ENCODE assay signal across 28 mouse cellular contexts in genomic region chr2:59190186-59190585, GRCm38 (mm10). TPM values are rescaled to one million over a fixed set of nuclear protein-coding genes. Genes with fewer than 3 reads are reported as not detected.
DNase-seq lines count a peak whose midpoint lies in the region; ATAC-seq and TF ChIP-seq lines count a peak whose summit lies in the region.
"Had no signal": no experiment of that assay in that cellular context is flagged by ENCODE, and none has a peak within 500 bp of the region (broad histone marks: within the 10 kb centered on the region; RNA-seq: fewer than 3 reads in every experiment).

No protein-coding gene starts in this region.

- H3K4me1 ChIP-seq in cerebellum, adult 2 months (ENCODE audit: control insufficient read depth, insufficient read depth, low read length) = peaks cover 29% of the 10 kb centered on the region
- peaks cover 26 to 49% of the 10 kb centered on the region in 2 experiments for H3K4me1 ChIP-seq in heart, embryonic 14.5 days (ENCODE audit: control insufficient read depth in 2 of 2, insufficient read depth in 2 of 2, low read length in 2 of 2)
- peaks cover 26% of the 10 kb centered on the region for H3K4me1 ChIP-seq in hindbrain, embryonic 15.5 days (replicated peaks)
- H3K4me1 ChIP-seq in hindbrain, embryonic 13.5 days (replicated peaks) = peaks cover 26% of the 10 kb centered on the region
- no peaks in the 10 kb centered on the region for H3K4me1 ChIP-seq in kidney, postnatal 0 days (replicated peaks; ENCODE audit: insufficient read depth, low read length)
- H3K4me1 ChIP-seq: liver, embryonic 15.5 days had no signal

- no peak for TF ChIP-seq POLR2A in cerebellum, adult 2 months (IDR thresholded peaks at IDR 0.05; ENCODE audit: borderline replicate concordance, insufficient read depth, low read length)

- no peak for TF ChIP-seq CTCF in cerebellum, adult 2 months (IDR thresholded peaks at IDR 0.05; ENCODE audit: borderline replicate concordance, insufficient read depth, low read depth, low read length)
- TF ChIP-seq CTCF in kidney, postnatal 0 days (IDR thresholded peaks at IDR 0.05; ENCODE audit: low read depth) = no peak

- no peaks in the 10 kb centered on the region for H3K9me3 ChIP-seq in heart, embryonic 14.5 days (ENCODE audit: control insufficient read depth, low read length)
- H3K9me3 ChIP-seq in hindbrain, embryonic 15.5 days = no peaks in the 10 kb centered on the region
- no peaks in the 10 kb centered on the region for H3K9me3 ChIP-seq in hindbrain, embryonic 13.5 days
- H3K9me3 ChIP-seq in kidney, postnatal 0 days (replicated peaks; ENCODE audit: low read length) = no peaks in the 10 kb centered on the region
- H3K9me3 ChIP-seq: embryonic facial prominence, embryonic 12.5 days; limb, embryonic 12.5 days; liver, embryonic 15.5 days had no signal

- no peak overlapping the region for H3K4me3 ChIP-seq in cerebellum, adult 2 months (replicated peaks; ENCODE audit: insufficient read depth, low read depth, low read length)
- no peak overlapping the region for H3K4me3 ChIP-seq in heart, embryonic 14.5 days (ENCODE audit: control insufficient read depth in 1 of 2, insufficient read depth in 1 of 2, low read depth in 1 of 2, low read length in 2 of 2)
- H3K4me3 ChIP-seq in hindbrain, embryonic 15.5 days = no peak overlapping the region
- H3K4me3 ChIP-seq in hindbrain, embryonic 13.5 days = no peak overlapping the region
- no peak overlapping the region for H3K4me3 ChIP-seq in kidney, postnatal 0 days (replicated peaks; ENCODE audit: low read depth, low read length)
- H3K4me3 ChIP-seq: embryonic facial prominence, embryonic 12.5 days; left cerebral cortex, adult 2 months; limb, embryonic 12.5 days; liver, embryonic 15.5 days had no signal

- ATAC-seq in heart, embryonic 14.5 days (ENCODE audit: insufficient number of reproducible peaks, insufficient read depth, low FRiP score, low read depth) = no peak
- no peak for ATAC-seq in hindbrain, embryonic 15.5 days (ENCODE audit: low FRiP score, low read depth)
- ATAC-seq in hindbrain, embryonic 13.5 days (ENCODE audit: low FRiP score) = no peak
- ATAC-seq in kidney, postnatal 0 days (replicated peaks; ENCODE audit: low FRiP score, low read depth) = no peak
- ATAC-seq: activated CD4-positive, CD25-positive, alpha-beta regulatory T cell, adult 4 months; forebrain, embryonic 14.5 days; inflammation-experienced regulatory T-cells, adult 6 months had no signal

- no peak overlapping the region for H3K9ac ChIP-seq in heart, embryonic 14.5 days (ENCODE audit: low read length)
- H3K9ac ChIP-seq in hindbrain, embryonic 15.5 days = no peak overlapping the region
- H3K9ac ChIP-seq in hindbrain, embryonic 13.5 days = no peak overlapping the region
- no peak overlapping the region for H3K9ac ChIP-seq in kidney, postnatal 0 days (ENCODE audit: low read depth, low read length)
- H3K9ac ChIP-seq: embryonic facial prominence, embryonic 12.5 days; hindbrain, embryonic 14.5 days; limb, embryonic 12.5 days; liver, embryonic 15.5 days; lung, embryonic 14.5 days had no signal

- H3K4me2 ChIP-seq in heart, embryonic 14.5 days (ENCODE audit: low read length) = no peak overlapping the region
- no peak overlapping the region for H3K4me2 ChIP-seq in hindbrain, embryonic 15.5 days
- no peak overlapping the region for H3K4me2 ChIP-seq in hindbrain, embryonic 13.5 days
- no peak overlapping the region for H3K4me2 ChIP-seq in kidney, postnatal 0 days (ENCODE audit: low read length)
- H3K4me2 ChIP-seq: embryonic facial prominence, embryonic 12.5 days; hindbrain, embryonic 14.5 days; limb, embryonic 12.5 days; liver, embryonic 15.5 days; lung, embryonic 14.5 days had no signal

- peak overlapping the region; percentile 77 for H3K27ac ChIP-seq in cerebellum, adult 2 months (ENCODE audit: insufficient read depth, low read length)
- peak overlapping the region; percentile 39 to 47; a peak in 1 of 4 replicates for H3K27ac ChIP-seq in heart, embryonic 14.5 days (replicated peaks in 1 of 2; ENCODE audit: control insufficient read depth in 1 of 2, insufficient read depth in 1 of 2, low read depth in 2 of 2, low read length in 2 of 2)
- H3K27ac ChIP-seq in hindbrain, embryonic 15.5 days (replicated peaks) = 0 out of 2 replicates have a peak overlapping the region, but pooled peaks have one; percentile 22
- no peak overlapping the region for H3K27ac ChIP-seq in hindbrain, embryonic 13.5 days
- H3K27ac ChIP-seq in kidney, postnatal 0 days = peak overlapping the region; percentile 39; the same call in 1 of the 2 replicates
- H3K27ac ChIP-seq: embryonic facial prominence, embryonic 12.5 days; hindbrain, embryonic 14.5 days; left cerebral cortex, adult 2 months; limb, embryonic 12.5 days; liver, embryonic 15.5 days had no signal

- 49% methylated on average over 10 of the region's 10 CpGs for WGBS in cerebellum, adult 2 months
- WGBS in heart, embryonic 14.5 days = 79% methylated on average over 10 of the region's 10 CpGs
- WGBS in hindbrain, embryonic 15.5 days = 83% methylated on average over 10 of the region's 10 CpGs
- WGBS in hindbrain, embryonic 13.5 days = 86% methylated on average over 10 of the region's 10 CpGs
- 75% methylated on average over 10 of the region's 10 CpGs for WGBS in kidney, postnatal 0 days

- peak in 1 of 2 experiments; percentile 48 for DNase-seq in cerebellum, adult 2 months
- DNase-seq in cerebellum, postnatal 36 days = no peak
- DNase-seq in heart, postnatal 36 days = no peak
- DNase-seq in kidney, postnatal 0 days (ENCODE audit: low spot score) = no peak
- DNase-seq in kidney, postnatal 10 days = no peak
- DNase-seq: adrenal gland, adult 2 months; adrenal gland, postnatal 36 days; cerebellum, adult 8-10 months; cerebellum, postnatal 25 days; gastrocnemius, postnatal 14 days; lung, postnatal 14 days; midbrain, embryonic 14.5 days; thymus, adult 2 months; thymus, postnatal 36 days had no signal

- H3K36me3 ChIP-seq in heart, embryonic 14.5 days (ENCODE audit: control insufficient read depth, insufficient read depth, low read length) = peaks cover 14% of the 10 kb centered on the region
- H3K36me3 ChIP-seq in hindbrain, embryonic 15.5 days = no peaks in the 10 kb centered on the region
- peaks cover 10% of the 10 kb centered on the region for H3K36me3 ChIP-seq in hindbrain, embryonic 13.5 days
- 0 out of 2 replicates have a peak, but pooled peaks cover 6% of the 10 kb centered on the region for H3K36me3 ChIP-seq in kidney, postnatal 0 days (ENCODE audit: insufficient read depth, low read length)
- H3K36me3 ChIP-seq: embryonic facial prominence, embryonic 12.5 days; liver, embryonic 15.5 days had no signal

- intact Hi-C loops in heart, postnatal 36 days (cut with DNase I) = no loop called here

- no peaks in the 10 kb centered on the region for H3K27me3 ChIP-seq in cerebellum, adult 2 months (ENCODE audit: control insufficient read depth, insufficient read depth, low read length)
- H3K27me3 ChIP-seq in heart, embryonic 14.5 days (ENCODE audit: control insufficient read depth, insufficient read depth, low read length) = no peaks in the 10 kb centered on the region
- H3K27me3 ChIP-seq in hindbrain, embryonic 15.5 days = no peaks in the 10 kb centered on the region
- no peaks in the 10 kb centered on the region for H3K27me3 ChIP-seq in hindbrain, embryonic 13.5 days
- no peaks in the 10 kb centered on the region for H3K27me3 ChIP-seq in kidney, postnatal 0 days (ENCODE audit: insufficient read depth, low read length)
- H3K27me3 ChIP-seq: CH12.LX; embryonic facial prominence, embryonic 12.5 days; limb, embryonic 12.5 days; liver, embryonic 15.5 days had no signal

RNA-seq across cellular contexts. Expression of gene Pkp4, which starts 29.5 kb away (rescaled TPM):
- polyA plus RNA-seq in cerebellum, adult 2 months (2012; rRNA removed) = 200 and 203 TPM in 2 replicates
- 54.8 and 57.7 TPM in 2 replicates for polyA plus RNA-seq in heart, embryonic 14.5 days (2014; fragmentation: Nextera tagmentation; extraction: Ambion mirVana)
- total RNA-seq in heart, postnatal 36 days (2021) = 100 to 1,000 TPM; 146 to 197 TPM
- polyA plus RNA-seq in hindbrain, embryonic 15.5 days (2015; fragmentation: Nextera tagmentation; extraction: Ambion mirVana) = 24.7 and 26.4 TPM in 2 replicates
- polyA plus RNA-seq in hindbrain, embryonic 13.5 days (2015; fragmentation: Nextera tagmentation; extraction: Ambion mirVana) = 18.3 and 19.2 TPM in 2 replicates
- 20.2 and 24.1 TPM in 2 replicates for polyA plus RNA-seq in kidney, postnatal 0 days (2015; fragmentation: Nextera tagmentation; extraction: Ambion mirVana)
- total RNA-seq: CH12.LX had no signal

RNA-seq across cellular contexts. Expression of gene Ccdc148, which starts 29.7 kb away (rescaled TPM):
- polyA plus RNA-seq in cerebellum, adult 2 months (2012; rRNA removed) = 3.8 and 4.0 TPM in 2 replicates
- polyA plus RNA-seq in heart, embryonic 14.5 days (2014; fragmentation: Nextera tagmentation; extraction: Ambion mirVana) = 0.61 and 1.1 TPM in 2 replicates
- total RNA-seq in heart, postnatal 36 days (2021) = under 1 TPM; 0.41 to 0.83 TPM
- 5.5 and 5.9 TPM in 2 replicates for polyA plus RNA-seq in hindbrain, embryonic 15.5 days (2015; fragmentation: Nextera tagmentation; extraction: Ambion mirVana)
- 4.3 and 4.6 TPM in 2 replicates for polyA plus RNA-seq in hindbrain, embryonic 13.5 days (2015; fragmentation: Nextera tagmentation; extraction: Ambion mirVana)
- 1.9 and 2.5 TPM in 2 replicates for polyA plus RNA-seq in kidney, postnatal 0 days (2015; fragmentation: Nextera tagmentation; extraction: Ambion mirVana)
- total RNA-seq: CH12.LX; granulocyte monocyte progenitor cell, adult 5-6 weeks had no signal
